Mouse (Mus musculus) kidney, adult 2 months (tissue): ENCODE measurements around the gene Gm5901.

Source experiments
- CTCF ChIP-seq: fragments of 200-500 bp; conservative IDR thresholded peaks from 2 replicates; pipeline ENCODE4 v1.5.1; 2011; ENCODE audit warnings: low read depth, mild to moderate bottlenecking, control low read depth, low read length, moderate library complexity, mixed read lengths; ENCODE audit not compliant: insufficient read depth, insufficient read length
- POLR2A ChIP-seq: fragments of 200-500 bp; IDR thresholded peaks from one replicate; pipeline ENCODE4 v1.6.1; 2011; ENCODE audit warnings: low read depth, low read length, control low read depth

GRCm38 (mm10) chr7:105406322-105406721 lies 31.5 kb downstream of the Gm5901 start:
- TF ChIP-seq CTCF (no peak), POLR2A (no peak)
